Mouse (Mus musculus) erythroblast, adult 5-6 weeks (primary cell): ENCODE measurements around the gene Abca2. TPM values are rescaled to one million over a fixed set of nuclear protein-coding genes. Genes with fewer than 3 reads are reported as not detected.

Experiments used
- ATAC-seq: replicated peaks from 2 replicates; pipeline ENCODE4 v1.8.0; 2016; ENCODE audit warnings: moderate number of reproducible peaks, mild to moderate bottlenecking, moderate TSS enrichment, inconsistent platforms; ENCODE audit not compliant: poor library complexity, low FRiP score, severe bottlenecking
- total RNA-seq, 2 experiments: library from RNA; stranded (forward) in 1 of 2; stranded (reverse) in 1 of 2; fragments of 150-400 nt in 1 of 2; fragments of 200-764, 138-1000 nt in 1 of 2; gene quantifications; 2 replicates each; pipeline versions ENCODE4 v1.2.3 to v1.2.4; 2015 to 2017; ENCODE audit warnings: low replicate concordance in 2 of 2

The Abca2 gene
- total RNA-seq, 2 experiments from 2014 or later = 7.3 to 16.7 TPM

DNA sequence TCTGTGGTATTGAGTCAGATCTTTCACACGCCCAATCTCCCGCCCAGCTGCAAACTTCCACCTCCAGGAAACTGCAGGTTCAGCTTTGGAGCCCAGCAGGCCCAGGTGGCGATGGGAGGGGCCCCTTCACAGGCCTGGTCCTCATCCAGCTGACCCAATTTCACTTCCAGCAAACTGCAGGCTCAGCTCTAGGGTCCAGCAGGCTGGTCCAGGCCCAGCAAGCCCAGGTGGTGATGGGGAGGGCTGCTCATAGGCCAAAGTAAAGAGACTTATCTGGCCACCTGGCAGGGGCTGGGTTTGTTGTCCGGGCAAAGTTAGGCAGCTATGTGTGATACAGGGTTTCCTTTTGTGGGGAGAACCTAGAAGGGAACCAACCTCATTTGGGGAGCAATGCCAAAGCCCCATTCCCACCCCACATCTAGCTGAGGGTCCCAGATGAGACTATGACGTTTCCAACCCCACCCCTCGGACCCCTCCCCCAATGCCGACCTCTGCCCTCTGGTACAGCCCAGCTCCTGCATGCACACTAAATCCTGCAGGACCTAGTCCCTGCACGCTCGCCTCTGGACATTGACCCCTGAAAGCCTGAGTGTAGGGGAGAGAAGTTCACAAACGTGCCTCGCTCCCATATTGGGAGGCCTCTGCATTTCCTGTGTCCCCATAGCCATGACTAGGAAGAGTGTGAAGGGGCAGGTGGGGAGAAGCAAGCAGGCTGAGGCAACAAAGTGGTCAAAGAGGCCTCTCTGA lies 56.6 kb downstream of the Abca2 start:
- no peak for ATAC-seq

GRCm38 (mm10) chr2:25487965-25488670 lies 59.6 kb downstream of the Abca2 start:
- ATAC-seq = no peak

GRCm38 (mm10) chr2:25488671-25489068 lies 60.2 kb downstream of the Abca2 start:
- ATAC-seq = no peak

DNA sequence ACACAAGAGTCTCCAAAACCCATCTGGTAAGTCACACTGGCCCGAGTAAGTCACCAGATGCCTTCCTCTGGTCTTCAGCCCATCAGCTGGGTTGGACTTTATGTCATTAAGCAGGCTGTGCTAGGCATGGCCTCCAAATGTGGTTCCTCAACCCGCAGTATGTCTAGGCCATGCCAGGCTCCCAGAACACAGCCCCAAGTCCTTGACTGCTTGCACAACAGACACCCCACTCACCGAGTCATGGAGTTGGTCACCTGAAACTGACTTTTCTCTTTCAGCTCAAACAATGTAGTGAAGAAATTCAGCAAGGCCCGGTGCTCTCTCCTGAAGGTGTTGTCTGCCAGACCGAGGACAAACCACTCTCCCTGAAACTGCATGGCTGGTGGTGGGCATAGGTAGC lies 64.5 kb downstream of the Abca2 start:
- no peak for ATAC-seq

- no peak for ATAC-seq
These were observed 65.0 kb downstream of the Abca2 start, which contains the start of gene Lcn12 for GRCm38 (mm10) chr2:25493476-25493961. Gene Lcn12 (minus strand): TSS chr2:25493911.

DNA sequence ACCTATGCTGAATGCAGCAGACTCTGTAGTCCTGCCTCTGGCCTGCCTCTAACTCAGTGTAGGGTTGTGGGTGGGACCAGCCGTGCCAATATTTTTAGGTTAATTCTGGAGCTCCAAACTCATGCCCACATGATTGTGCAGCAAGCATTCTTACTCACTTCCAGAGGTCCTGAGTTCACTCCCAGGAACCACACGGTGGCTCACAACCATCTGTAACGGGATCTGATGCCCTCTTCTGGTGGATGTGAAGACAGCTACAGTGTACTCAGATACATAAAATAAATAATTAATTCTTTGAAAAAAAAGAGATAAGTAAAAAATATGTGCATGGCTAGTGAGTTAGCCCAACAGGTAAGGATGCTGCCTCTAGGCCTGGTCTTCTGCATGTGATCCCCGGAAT lies 68.0 kb downstream of the Abca2 start:
- ATAC-seq = no peak

Other genes starting within 250 kb of the Abca2 start
Only the 30 nearest of the 43 such genes appear.
- gene Rnf208, start 186.4 kb upstream of the Abca2 start, total RNA-seq (2015; ENCODE audit: low replicate concordance) = not detected in 2 replicates
- gene Rnf208, start 186.4 kb upstream of the Abca2 start, total RNA-seq (2017; ENCODE audit: low replicate concordance) = not detected in 2 replicates
- not detected in 2 replicates for gene Cysrt1, start 186.3 kb upstream of the Abca2 start, total RNA-seq (2015; ENCODE audit: low replicate concordance)
- not detected in 2 replicates for gene Cysrt1, start 186.3 kb upstream of the Abca2 start, total RNA-seq (2017; ENCODE audit: low replicate concordance)
- 2.1 and 3.3 TPM in 2 replicates for gene AL732309.1, start 181.8 kb upstream of the Abca2 start, total RNA-seq (2015; ENCODE audit: low replicate concordance)
- gene AL732309.1, start 181.8 kb upstream of the Abca2 start, total RNA-seq (2017; ENCODE audit: low replicate concordance) = 1.6 TPM in 1 of 2 replicates, not detected in the other
- 2.5 and 8.8 TPM in 2 replicates for gene Tmem203, start 173.3 kb upstream of the Abca2 start, total RNA-seq (2015; ENCODE audit: low replicate concordance)
- gene Tmem203, start 173.3 kb upstream of the Abca2 start, total RNA-seq (2017; ENCODE audit: low replicate concordance) = 2.2 and 3.7 TPM in 2 replicates
- gene Tprn, start 166.1 kb upstream of the Abca2 start, total RNA-seq (2015; ENCODE audit: low replicate concordance) = 1.5 and 4.0 TPM in 2 replicates
- gene Tprn, start 166.1 kb upstream of the Abca2 start, total RNA-seq (2017; ENCODE audit: low replicate concordance) = 0.26 and 2.6 TPM in 2 replicates
- 36.5 and 67.5 TPM in 2 replicates for gene Ssna1, start 156.3 kb upstream of the Abca2 start, total RNA-seq (2015; ENCODE audit: low replicate concordance)
- 9.9 and 24.8 TPM in 2 replicates for gene Ssna1, start 156.3 kb upstream of the Abca2 start, total RNA-seq (2017; ENCODE audit: low replicate concordance)
- gene Anapc2, start 156.2 kb upstream of the Abca2 start, total RNA-seq (2015; ENCODE audit: low replicate concordance) = 8.4 and 12.9 TPM in 2 replicates
- 9.2 and 18.7 TPM in 2 replicates for gene Anapc2, start 156.2 kb upstream of the Abca2 start, total RNA-seq (2017; ENCODE audit: low replicate concordance)
- not detected in 2 replicates for gene Tmem210, start 140.6 kb upstream of the Abca2 start, total RNA-seq (2015; ENCODE audit: low replicate concordance)
- not detected in 2 replicates for gene Tmem210, start 140.6 kb upstream of the Abca2 start, total RNA-seq (2017; ENCODE audit: low replicate concordance)
- gene Lrrc26, start 138.8 kb upstream of the Abca2 start, total RNA-seq (2015; ENCODE audit: low replicate concordance) = not detected in 2 replicates
- gene Lrrc26, start 138.8 kb upstream of the Abca2 start, total RNA-seq (2017; ENCODE audit: low replicate concordance) = not detected in 2 replicates
- not detected in 2 replicates for gene Grin1, start 109.5 kb upstream of the Abca2 start, total RNA-seq (2015; ENCODE audit: low replicate concordance)
- gene Grin1, start 109.5 kb upstream of the Abca2 start, total RNA-seq (2017; ENCODE audit: low replicate concordance) = not detected in 2 replicates
- 4.6 and 11.1 TPM in 2 replicates for gene Man1b1, start 96.4 kb upstream of the Abca2 start, total RNA-seq (2015; ENCODE audit: low replicate concordance)
- 13.2 and 28.3 TPM in 2 replicates for gene Man1b1, start 96.4 kb upstream of the Abca2 start, total RNA-seq (2017; ENCODE audit: low replicate concordance)
- gene Dpp7, start 72.3 kb upstream of the Abca2 start, total RNA-seq (2015; ENCODE audit: low replicate concordance) = 13.3 TPM in 1 of 2 replicates, not detected in the other
- 2.6 TPM in 1 of 2 replicates, not detected in the other for gene Dpp7, start 72.3 kb upstream of the Abca2 start, total RNA-seq (2017; ENCODE audit: low replicate concordance)
- 7.7 and 13.3 TPM in 2 replicates for gene Uap1l1, start 63.0 kb upstream of the Abca2 start, total RNA-seq (2015; ENCODE audit: low replicate concordance)
- gene Uap1l1, start 63.0 kb upstream of the Abca2 start, total RNA-seq (2017; ENCODE audit: low replicate concordance) = 0.51 and 3.9 TPM in 2 replicates
- 3.3 and 8.8 TPM in 2 replicates for gene Sapcd2, start 56.4 kb upstream of the Abca2 start, total RNA-seq (2015; ENCODE audit: low replicate concordance)
- gene Sapcd2, start 56.4 kb upstream of the Abca2 start, total RNA-seq (2017; ENCODE audit: low replicate concordance) = 0.98 and 8.0 TPM in 2 replicates
- not detected in 2 replicates for gene Entpd2, start 32.8 kb upstream of the Abca2 start, total RNA-seq (2015; ENCODE audit: low replicate concordance)
- not detected in 2 replicates for gene Entpd2, start 32.8 kb upstream of the Abca2 start, total RNA-seq (2017; ENCODE audit: low replicate concordance)
- gene Npdc1, start 29.4 kb upstream of the Abca2 start, total RNA-seq (2015; ENCODE audit: low replicate concordance) = not detected in 2 replicates
- not detected in 2 replicates for gene Npdc1, start 29.4 kb upstream of the Abca2 start, total RNA-seq (2017; ENCODE audit: low replicate concordance)
- 2.7 and 4.0 TPM in 2 replicates for gene Fut7, start 5.4 kb upstream of the Abca2 start, total RNA-seq (2015; ENCODE audit: low replicate concordance)
- 4.4 and 4.5 TPM in 2 replicates for gene Fut7, start 5.4 kb upstream of the Abca2 start, total RNA-seq (2017; ENCODE audit: low replicate concordance)
- gene Clic3, start 28.1 kb downstream of the Abca2 start, total RNA-seq (2015; ENCODE audit: low replicate concordance) = not detected in 2 replicates
- gene Clic3, start 28.1 kb downstream of the Abca2 start, total RNA-seq (2017; ENCODE audit: low replicate concordance) = not detected in 2 replicates
- 18.2 and 33.8 TPM in 2 replicates for gene Paxx, start 32.4 kb downstream of the Abca2 start, total RNA-seq (2015; ENCODE audit: low replicate concordance)
- gene Paxx, start 32.4 kb downstream of the Abca2 start, total RNA-seq (2017; ENCODE audit: low replicate concordance) = 8.4 and 10.6 TPM in 2 replicates
- gene Ptgds, start 41.3 kb downstream of the Abca2 start, total RNA-seq (2015; ENCODE audit: low replicate concordance) = 1.3 TPM in 1 of 2 replicates, not detected in the other
- not detected in 2 replicates for gene Ptgds, start 41.3 kb downstream of the Abca2 start, total RNA-seq (2017; ENCODE audit: low replicate concordance)
- gene Lcn12, start 65.2 kb downstream of the Abca2 start, total RNA-seq (2015; ENCODE audit: low replicate concordance) = not detected in 2 replicates
- gene Lcn12, start 65.2 kb downstream of the Abca2 start, total RNA-seq (2017; ENCODE audit: low replicate concordance) = not detected in 2 replicates
- 6.7 and 7.5 TPM in 2 replicates for gene Fbxw5, start 72.0 kb downstream of the Abca2 start, total RNA-seq (2015; ENCODE audit: low replicate concordance)
- 3.2 and 5.1 TPM in 2 replicates for gene Fbxw5, start 72.0 kb downstream of the Abca2 start, total RNA-seq (2017; ENCODE audit: low replicate concordance)
- gene C8g, start 73.0 kb downstream of the Abca2 start, total RNA-seq (2015; ENCODE audit: low replicate concordance) = not detected in 2 replicates
- not detected in 2 replicates for gene C8g, start 73.0 kb downstream of the Abca2 start, total RNA-seq (2017; ENCODE audit: low replicate concordance)
- 1.7 and 2.3 TPM in 2 replicates for gene Traf2, start 118.2 kb downstream of the Abca2 start, total RNA-seq (2015; ENCODE audit: low replicate concordance)
- 4.2 and 4.3 TPM in 2 replicates for gene Traf2, start 118.2 kb downstream of the Abca2 start, total RNA-seq (2017; ENCODE audit: low replicate concordance)
- gene Edf1, start 129.1 kb downstream of the Abca2 start, total RNA-seq (2015; ENCODE audit: low replicate concordance) = 27.3 and 50.2 TPM in 2 replicates
- gene Edf1, start 129.1 kb downstream of the Abca2 start, total RNA-seq (2017; ENCODE audit: low replicate concordance) = 32.2 and 32.9 TPM in 2 replicates
- gene Mamdc4, start 146.1 kb downstream of the Abca2 start, total RNA-seq (2015; ENCODE audit: low replicate concordance) = 2.5 and 7.1 TPM in 2 replicates
- gene Mamdc4, start 146.1 kb downstream of the Abca2 start, total RNA-seq (2017; ENCODE audit: low replicate concordance) = 4.3 and 4.5 TPM in 2 replicates
- gene Phpt1, start 146.5 kb downstream of the Abca2 start, total RNA-seq (2015; ENCODE audit: low replicate concordance) = 0.96 and 7.1 TPM in 2 replicates
- 2.1 TPM in 1 of 2 replicates, not detected in the other for gene Phpt1, start 146.5 kb downstream of the Abca2 start, total RNA-seq (2017; ENCODE audit: low replicate concordance)
- gene Ajm1, start 153.1 kb downstream of the Abca2 start, total RNA-seq (2015; ENCODE audit: low replicate concordance) = 0.63 TPM in 1 of 2 replicates, not detected in the other
- not detected in 2 replicates for gene Ajm1, start 153.1 kb downstream of the Abca2 start, total RNA-seq (2017; ENCODE audit: low replicate concordance)
- gene Rabl6, start 179.8 kb downstream of the Abca2 start, total RNA-seq (2015; ENCODE audit: low replicate concordance) = 18.1 and 22.4 TPM in 2 replicates
- gene Rabl6, start 179.8 kb downstream of the Abca2 start, total RNA-seq (2017; ENCODE audit: low replicate concordance) = 11.8 and 29.1 TPM in 2 replicates
- not detected in 2 replicates for gene Ccdc183, start 189.0 kb downstream of the Abca2 start, total RNA-seq (2015; ENCODE audit: low replicate concordance)
- not detected in 2 replicates for gene Ccdc183, start 189.0 kb downstream of the Abca2 start, total RNA-seq (2017; ENCODE audit: low replicate concordance)